Mouse (Mus musculus) kidney, postnatal 4 days (tissue): ENCODE data around the gene Adamtsl4.
"Not testable (repeated sequence)": the region's sequence is repeated elsewhere in the genome, so short reads cannot be mapped to it uniquely, and the experiment has no call there.

Source experiments
- DNase-seq, 2 experiments: peaks; one replicate each; pipeline ENCODE4 v3.0.0; 2021; ENCODE audit warnings: mixed read lengths in 2 of 2

The Adamtsl4 gene

DNA sequence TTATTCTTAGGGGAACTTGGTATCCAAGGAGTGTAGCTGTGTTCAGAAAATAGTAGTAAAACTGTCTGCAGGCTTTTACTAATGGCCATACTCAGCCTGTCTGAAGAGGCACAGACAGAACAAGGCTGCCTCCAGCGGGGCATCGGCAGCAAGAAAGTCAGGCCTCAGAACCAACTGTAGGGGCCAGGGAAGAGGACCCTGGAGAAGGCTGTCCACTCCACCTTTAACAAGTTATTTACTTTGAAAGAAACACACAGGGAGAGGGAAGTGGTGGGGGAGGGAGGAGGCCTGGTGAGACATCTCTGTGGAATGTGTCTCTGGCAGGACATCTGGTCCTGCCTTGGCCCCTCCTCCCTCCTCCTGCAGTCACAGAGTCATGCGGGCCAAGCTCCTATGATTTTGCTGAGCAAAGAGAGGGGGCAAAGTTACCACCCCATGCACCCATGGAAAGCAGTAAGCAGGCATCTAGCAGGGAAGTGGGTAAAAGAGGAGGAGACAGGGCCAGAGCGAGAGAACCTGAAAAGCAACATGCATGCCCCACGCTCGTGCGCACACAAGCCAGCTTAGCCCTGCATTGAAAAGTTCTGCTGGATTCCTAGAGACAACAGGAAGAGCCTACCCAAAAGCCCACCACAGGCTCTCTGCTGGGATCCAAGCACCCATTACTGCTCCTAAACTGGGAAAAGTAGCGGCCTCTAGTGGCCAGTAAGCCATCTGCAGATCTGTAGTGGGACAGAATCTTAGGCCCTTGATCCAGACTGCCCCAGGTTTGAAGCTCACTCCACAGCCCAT lies 12.2 kb downstream of the Adamtsl4 start:
- peak; percentile 82 to 88 for DNase-seq

GRCm38 (mm10) chr3:95674812-95675211 lies 12.9 kb downstream of the Adamtsl4 start:
- DNase-seq, result peak in 1 of 2 experiments; percentile 49

GRCm38 (mm10) chr3:95674236-95674635 lies 13.5 kb downstream of the Adamtsl4 start:
- peak; percentile 68 to 79 for DNase-seq

DNA sequence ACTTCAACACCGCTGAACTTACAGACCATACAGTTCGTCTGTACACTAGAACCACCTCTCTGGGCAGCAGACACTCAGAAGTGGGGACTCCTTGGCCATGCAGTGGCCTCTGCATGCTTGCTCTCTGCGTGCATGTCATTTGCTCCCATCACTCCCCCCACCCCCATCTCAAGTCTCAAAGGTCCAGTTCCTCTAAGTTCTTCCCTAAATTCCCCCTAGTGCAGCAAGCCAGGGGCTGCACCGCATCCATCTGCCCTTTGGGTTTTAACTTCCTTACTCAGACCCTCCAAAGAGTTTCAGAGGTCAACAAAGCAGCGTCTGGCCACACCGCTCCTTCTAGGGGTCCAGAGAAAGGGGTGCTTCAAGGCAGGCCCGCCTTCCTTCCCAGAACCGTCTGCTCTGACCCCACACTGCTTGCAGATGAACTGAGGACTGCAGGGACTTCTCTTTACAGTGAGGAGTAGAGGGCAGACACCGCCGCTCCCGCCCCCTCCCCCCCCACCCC lies 14.0 kb downstream of the Adamtsl4 start:
- peak; percentile 46 to 53 for DNase-seq

DNA sequence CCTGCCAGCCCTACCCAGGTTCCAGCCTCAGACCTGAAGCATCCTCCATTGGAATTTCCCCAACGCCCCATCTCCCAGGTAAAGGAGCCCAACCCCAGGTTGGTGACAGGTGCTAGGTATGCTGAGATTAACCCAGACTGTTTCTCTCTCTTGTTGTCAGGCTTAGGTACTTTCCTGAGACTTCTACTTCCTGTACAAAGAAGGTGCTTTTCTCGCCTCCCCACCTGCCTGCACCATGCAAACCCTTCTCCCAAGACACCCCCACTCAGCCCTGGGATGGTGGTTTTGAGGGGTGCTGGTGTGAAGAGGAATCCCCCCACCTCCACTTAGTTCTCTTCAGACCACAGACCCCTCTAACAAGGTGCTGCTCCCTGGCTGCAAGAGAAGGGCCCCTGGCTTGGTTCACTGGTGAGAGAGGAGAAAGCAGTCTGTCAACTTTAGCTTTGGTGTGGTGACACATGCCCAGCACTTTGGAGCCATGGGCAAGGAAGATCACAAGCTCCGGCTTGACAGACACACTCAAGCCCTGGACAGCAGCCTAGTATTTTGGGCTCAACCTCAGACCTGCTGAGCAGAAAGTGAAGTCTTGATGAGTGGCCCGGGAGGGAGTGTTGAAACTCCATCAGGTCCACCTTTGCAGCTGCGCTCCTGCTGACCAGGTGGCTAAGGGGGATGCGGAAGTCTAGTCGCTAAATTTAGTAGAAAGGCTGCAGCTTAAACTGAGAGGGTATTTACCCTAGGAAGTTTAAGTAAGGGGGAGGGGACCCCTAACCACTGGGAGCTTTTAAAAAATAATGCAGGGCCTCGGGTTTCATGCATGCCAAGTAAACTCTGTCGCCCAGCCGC lies 14.6 kb downstream of the Adamtsl4 start:
- no peak for DNase-seq

- peak in 1 of 2 experiments; percentile 53 for DNase-seq
Measured at GRCm38 (mm10) chr3:95672461-95672860, 15.3 kb downstream of the Adamtsl4 start.

DNA sequence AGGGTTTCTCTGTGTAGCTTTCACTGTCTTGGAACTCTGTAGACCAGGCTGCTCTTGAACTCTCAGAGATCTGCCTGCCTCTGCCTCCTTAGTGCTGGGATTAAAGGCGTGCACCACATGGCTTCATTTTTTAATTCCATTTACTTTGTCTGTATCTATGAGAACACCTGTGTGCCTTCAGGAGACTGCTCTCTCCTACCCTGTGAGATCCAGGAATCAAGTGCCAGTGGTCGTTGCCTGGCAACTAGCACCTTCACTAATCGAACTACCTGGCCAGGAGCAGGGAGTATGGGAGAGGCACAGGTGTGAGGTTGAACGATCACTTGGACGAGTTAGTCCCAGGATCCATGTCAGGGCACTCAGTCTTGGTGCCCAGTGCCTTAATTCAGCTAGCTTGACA lies 16.5 kb downstream of the Adamtsl4 start:
- no peak for DNase-seq

DNA sequence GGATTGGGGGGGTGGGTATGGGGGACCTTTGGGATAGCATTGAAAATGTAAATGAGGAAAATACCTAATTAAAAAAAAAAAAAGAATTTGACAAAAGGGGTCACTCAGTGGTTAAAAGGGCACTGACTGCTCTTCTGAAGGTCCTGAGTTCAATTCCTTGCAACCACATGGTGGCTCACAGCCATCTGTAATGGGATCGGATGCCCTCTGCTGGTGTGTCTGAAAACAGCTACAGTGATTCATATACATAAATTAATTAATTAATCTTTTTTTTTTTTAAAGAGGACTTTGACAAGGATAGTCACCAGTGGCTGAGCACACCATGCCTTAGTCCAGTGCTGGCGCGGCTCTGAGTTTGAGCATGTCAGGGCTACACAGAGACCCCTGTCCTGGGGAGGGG lies 17.3 kb downstream of the Adamtsl4 start:
- DNase-seq, result not testable (repeated sequence)

- no peak for DNase-seq
Measured at GRCm38 (mm10) chr3:95669309-95669665, 18.4 kb downstream of the Adamtsl4 start.

DNA sequence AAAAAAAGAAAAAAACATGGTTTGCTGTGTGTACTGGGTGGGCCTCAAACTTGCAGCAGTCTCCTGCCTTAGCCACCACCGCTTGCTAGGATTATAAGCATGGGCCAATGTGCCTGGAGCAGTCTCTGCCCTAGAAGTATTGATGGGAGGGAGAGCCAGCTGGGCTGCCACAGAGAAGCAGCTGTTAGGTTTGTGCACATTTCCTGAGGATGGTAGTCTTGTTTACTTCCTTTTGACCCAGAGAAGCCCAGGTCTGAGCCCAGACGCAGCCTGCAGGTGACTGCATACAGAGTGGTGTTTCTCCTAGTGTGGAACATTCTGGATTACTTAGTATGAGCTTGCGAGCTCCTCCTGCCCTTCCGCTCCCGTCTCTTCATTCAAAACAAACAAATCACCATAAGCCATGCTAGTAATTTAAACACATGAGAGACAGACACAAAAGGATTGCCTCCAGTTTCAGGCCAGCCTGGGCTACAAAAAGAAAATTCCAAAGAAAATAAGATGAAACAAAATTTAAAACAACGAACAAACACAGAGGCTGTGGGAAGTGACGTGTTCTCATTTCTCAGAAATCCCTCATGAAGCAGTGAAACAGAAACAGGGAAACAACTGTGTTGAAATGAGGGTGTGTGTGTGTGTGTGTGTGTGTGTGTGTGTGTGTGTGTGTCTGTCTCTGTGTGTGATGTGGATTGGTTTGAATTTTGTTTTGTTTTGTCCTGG lies 19.0 kb downstream of the Adamtsl4 start:
- DNase-seq, result no peak

DNA sequence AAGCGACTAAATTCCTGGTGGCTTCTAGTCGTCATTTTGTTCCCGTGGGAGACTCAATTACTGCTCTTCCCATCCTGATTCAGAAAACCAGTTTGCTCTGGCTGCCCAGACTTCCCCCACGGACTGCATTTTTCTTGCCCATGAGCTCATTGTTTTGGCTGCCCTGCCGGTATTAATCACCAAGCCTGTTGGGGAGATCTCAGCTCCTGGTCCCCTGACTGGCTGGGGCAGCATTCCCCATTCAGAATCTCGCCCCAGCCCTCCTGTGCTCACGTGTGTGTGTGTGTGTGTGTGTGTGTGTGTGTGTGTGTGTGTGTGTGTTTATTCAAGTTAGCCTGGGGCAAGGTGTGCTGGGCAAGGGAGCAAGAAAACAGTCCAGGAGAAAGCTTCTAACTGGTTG lies 19.7 kb downstream of the Adamtsl4 start:
- DNase-seq, result peak; percentile 63 to 77

DNA sequence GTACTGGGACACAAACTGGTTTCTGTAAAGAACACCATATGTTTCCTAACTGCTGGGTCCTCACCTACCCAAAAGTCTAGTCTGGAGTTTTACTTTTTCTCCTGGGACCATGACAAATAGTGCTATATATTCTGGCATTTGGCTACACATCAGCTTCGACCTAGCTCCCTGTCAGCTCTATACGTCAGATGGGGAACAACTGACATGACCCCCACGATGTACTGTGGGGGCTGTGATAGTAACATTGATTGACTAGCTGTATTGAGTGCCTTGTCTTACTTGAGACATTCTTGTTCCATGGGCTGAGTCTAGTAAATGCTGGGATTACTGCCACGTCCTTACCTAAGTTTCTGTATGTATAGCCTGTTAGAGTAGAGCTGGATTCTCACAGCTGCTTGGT lies 20.2 kb downstream of the Adamtsl4 start:
- DNase-seq, result no peak

DNA sequence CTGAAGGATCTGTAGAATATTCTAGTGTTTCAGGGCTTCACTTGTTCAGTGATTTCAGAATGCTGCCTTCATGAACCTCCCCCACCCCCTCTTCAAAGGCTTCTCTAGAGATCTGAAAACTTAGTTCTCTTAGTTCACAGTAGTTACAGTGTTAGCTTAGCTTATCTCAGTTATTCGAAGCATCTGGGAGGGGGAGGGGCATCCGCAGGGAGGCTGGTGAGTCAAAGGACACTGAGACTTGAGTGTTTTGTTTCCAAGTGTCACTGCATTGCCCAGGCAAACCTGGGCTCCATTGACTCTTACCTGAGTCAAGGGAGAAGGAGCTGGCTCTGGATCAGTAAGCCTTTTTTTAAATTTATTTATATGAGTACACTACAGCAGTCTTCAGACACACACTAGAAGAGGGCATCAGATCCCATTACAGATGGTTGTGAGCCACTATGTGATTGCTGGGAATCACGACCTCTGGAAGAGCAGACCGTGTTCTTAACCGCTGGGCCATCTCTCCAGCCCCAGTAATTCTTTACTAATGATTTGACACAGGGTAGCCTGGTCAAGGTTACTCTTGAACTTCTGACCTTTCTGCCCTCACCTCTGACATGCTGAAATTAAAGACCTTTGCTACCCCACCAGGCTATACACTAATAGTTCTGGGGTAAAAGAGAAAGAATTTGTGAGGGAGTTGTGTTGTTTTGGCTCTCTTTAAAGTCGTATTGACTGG lies 21.4 kb downstream of the Adamtsl4 start:
- DNase-seq, result peak; percentile 66 to 76

DNA sequence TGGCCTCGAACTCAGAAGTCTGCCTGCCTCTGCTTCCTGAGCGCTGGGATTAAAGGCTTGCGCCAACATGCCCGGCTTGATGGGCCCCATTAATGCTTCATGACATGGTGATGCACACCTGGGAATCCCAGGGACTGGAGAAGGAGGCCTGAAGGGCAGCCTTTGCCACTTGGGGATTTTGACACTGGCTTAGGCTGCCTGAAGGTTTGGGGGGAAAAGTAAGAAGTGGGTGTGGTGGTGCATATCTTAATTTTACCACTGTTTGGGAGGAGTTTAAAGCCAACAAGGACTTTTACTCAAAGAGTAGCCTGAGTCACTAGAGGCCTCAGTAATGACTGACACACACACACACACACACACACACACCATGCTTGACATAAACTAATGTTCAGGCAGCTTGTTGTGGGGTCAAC lies 22.8 kb downstream of the Adamtsl4 start:
- DNase-seq, result no peak

DNA sequence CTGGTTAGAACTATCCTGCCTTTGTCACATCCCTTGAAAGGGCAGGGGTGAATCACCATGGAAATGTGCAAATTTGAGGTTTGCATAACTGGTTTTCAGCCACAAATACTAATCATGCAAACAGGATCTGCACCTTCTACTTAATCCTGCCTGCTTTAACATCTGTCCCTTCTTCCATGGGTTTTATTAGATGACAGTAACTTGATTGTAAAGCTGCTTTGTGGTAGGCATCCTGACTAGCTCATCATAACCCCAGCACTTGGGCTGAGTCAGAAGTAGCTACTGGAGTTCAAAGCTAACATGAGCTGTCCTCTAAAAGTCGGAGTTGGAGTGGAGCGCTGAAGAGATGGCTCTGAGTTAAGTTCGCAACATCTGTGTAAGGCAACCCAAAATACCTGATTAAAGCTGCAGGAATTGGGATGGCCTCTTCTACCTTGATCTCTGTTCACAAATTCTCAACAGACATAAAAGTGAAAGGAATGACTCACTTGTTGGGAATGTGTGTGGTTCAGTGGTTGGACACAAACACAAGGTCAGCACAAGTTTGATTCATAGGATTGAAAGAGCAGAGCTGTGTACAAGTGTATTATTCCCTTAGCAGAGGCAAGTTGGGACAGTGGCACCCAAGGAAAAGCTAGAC lies 23.6 kb downstream of the Adamtsl4 start:
- DNase-seq, result no peak

- no peak for DNase-seq
Measured at GRCm38 (mm10) chr3:95663486-95663885, 24.2 kb downstream of the Adamtsl4 start.

DNA sequence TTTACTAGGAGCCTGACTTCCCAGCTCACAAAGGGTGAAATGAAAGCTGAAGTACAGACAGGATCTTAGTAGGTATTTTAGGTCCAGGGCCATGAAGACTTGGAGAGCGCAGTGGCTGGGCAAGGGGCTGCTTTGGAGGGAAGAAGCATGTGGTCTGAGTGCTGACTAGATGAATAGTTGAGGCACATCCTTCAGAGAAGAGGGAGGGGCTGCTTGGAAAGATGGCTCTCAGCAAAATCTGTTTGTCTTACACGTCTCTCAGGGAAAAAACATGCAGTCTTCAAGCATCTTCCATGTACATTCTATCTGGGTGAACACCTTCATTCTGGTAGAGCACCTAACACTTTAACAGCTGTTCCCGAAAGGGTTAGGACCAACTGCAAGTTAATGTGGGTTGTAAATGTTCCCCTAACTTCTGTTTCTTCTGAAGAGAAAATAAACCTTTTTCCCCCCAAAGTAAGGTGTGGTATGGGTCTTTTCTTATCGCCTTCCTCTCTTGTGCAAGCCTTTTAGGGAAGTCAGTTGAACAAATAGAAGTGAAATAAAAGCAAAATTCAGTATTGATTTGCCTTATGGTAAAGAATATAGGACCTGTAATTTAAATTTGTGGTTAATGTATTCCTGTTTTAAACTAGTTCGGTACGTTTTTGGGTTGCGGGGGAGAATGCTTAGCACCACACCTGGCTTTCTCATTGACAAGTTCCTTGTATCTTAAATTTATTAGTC lies 24.8 kb downstream of the Adamtsl4 start:
- no peak for DNase-seq

DNA sequence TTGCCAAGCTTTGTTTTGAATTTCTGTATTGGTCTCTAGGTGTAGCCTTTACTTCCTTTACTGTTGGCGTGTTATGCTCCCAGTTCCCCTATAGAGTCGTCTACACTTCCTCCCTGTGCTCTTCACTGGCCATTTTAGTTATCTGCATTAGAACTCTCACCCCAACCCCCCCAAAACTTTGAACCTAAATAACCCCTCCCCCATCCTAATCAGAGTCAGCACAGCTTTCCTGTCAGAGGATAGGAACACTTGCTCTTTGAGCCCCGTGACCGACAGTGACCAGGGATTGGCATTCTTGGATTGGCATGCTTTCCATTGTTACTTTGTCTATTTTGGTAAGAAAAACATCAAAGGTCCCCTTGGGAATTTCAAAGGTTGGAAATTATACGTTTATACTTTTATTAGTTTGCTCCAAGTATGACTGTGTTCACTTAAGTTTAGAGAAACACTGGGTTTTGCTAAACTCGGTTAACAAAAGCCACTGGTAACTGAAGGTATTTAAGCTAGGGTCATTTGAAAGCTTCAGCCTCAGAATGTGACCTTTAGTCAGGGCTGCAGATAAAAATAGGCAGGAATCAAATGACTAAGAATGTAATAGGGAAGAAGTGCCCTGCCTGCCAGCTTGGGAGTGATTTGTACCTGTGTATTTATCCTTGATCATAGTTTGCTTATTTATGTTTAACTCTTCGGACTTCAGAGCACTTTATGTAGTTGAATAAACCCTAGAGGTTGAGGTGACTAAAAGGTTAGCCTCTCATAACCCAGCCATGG lies 25.6 kb downstream of the Adamtsl4 start:
- DNase-seq, result no peak

GRCm38 (mm10) chr3:95660788-95661478 lies 26.8 kb downstream of the Adamtsl4 start:
- DNase-seq, result no peak

DNA sequence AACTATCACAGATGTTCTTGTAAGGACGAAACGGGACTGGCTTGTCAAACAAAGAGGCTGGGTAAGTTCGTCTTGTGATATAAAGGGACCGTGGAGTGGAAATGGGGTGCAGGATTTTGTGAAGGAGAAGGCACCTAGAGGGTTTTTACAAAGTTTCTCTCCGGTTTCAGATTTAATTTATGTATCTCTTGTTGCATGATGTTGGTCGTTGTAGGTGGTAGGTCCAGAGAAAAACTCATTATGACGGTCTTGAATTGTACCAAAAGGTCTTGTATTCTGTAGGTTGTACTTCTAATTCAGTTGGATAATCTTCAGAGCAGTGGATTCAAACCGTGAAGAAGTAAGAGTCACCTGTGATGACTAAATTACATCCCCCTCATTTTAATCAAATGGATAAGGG lies 27.8 kb downstream of the Adamtsl4 start:
- no peak for DNase-seq
